In the genomic region with DNA sequence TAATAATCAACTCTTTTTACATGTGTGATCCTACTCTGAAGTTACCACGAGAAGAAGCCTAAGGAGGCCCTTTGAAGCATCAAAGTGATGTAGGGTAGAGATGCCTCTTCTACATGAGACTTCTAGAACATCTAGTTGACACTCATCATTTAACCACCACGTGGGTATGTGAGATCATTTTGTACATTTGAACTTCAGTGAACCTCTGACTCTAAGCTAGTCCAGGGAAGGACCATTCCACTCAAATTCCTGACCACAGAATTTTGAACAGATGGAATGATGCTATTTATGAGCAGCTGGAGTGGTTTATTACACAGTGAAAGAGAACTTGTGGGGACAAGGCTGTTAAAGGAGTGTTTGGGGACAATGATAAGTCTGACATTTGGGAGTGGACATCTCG, we compare ENCODE assay signal across 24 mouse cellular contexts. TPM values are rescaled to one million over a fixed set of nuclear protein-coding genes. Genes with fewer than 3 reads are reported as not detected.
A peak's percentile ranks its signal among the peaks of the same experiment; 100 is the strongest.
DNase-seq lines count a peak whose midpoint lies in the region; ATAC-seq and TF ChIP-seq lines count a peak whose summit lies in the region.
"Had no signal": no experiment of that assay in that cellular context is flagged by ENCODE, and none has a peak within 500 bp of the region (broad histone marks: within the 10 kb centered on the region; RNA-seq: fewer than 3 reads in every experiment).

No protein-coding gene starts in this region.

- H3K4me1 ChIP-seq in kidney, postnatal 0 days (replicated peaks; ENCODE audit: insufficient read depth, low read length), result 0 out of 2 replicates have a peak, but pooled peaks cover 3% of the 10 kb centered on the region
- peaks cover 66% of the 10 kb centered on the region for H3K4me1 ChIP-seq in liver, postnatal 0 days (ENCODE audit: insufficient read depth)
- H3K4me1 ChIP-seq in liver, embryonic 12.5 days, result peaks cover 81% of the 10 kb centered on the region

- H3K79me2 ChIP-seq in C2C12 (ENCODE audit: control insufficient read depth, insufficient read depth), result no peaks in the 10 kb centered on the region

- peak; percentile 11 for DNase-seq in kidney, postnatal 0 days (ENCODE audit: low spot score)
- DNase-seq in kidney, postnatal 4 days, result no peak
- DNase-seq in liver, postnatal 0 days, result no peak
- DNase-seq in T-cell, adult 2 months (ENCODE audit: low spot score), result no peak
- DNase-seq: adrenal gland, postnatal 10 days; adrenal gland, postnatal 36 days; cerebellum, adult 18-20 months; cerebellum, adult 9-10 months; cerebellum, postnatal 25 days; forebrain, postnatal 0 days; gastrocnemius, adult 2 months; gastrocnemius, postnatal 14 days; heart, adult 2 months; heart, postnatal 14 days; heart, postnatal 4 days had no signal

- no peaks in the 10 kb centered on the region for H3K36me3 ChIP-seq in kidney, postnatal 0 days (ENCODE audit: insufficient read depth, low read length)
- H3K36me3 ChIP-seq in liver, postnatal 0 days (replicated peaks; ENCODE audit: insufficient read depth, low read length), result peaks cover 7% of the 10 kb centered on the region; the same call in 1 of the 2 replicates
- no peaks in the 10 kb centered on the region for H3K36me3 ChIP-seq in liver, embryonic 12.5 days
- peaks cover 4% of the 10 kb centered on the region for H3K36me3 ChIP-seq in C2C12 (ENCODE audit: control insufficient read depth, insufficient read depth)
- H3K36me3 ChIP-seq: embryonic facial prominence, embryonic 12.5 days; embryonic facial prominence, embryonic 15.5 days; heart, embryonic 10.5 days; heart, embryonic 13.5 days; hindbrain, embryonic 12.5 days; hindbrain, embryonic 15.5 days had no signal

- no peak overlapping the region for H3K4me3 ChIP-seq in kidney, postnatal 0 days (replicated peaks; ENCODE audit: low read depth, low read length)
- no peak overlapping the region for H3K4me3 ChIP-seq in liver, postnatal 0 days (ENCODE audit: low read depth, low read length)
- H3K4me3 ChIP-seq in liver, embryonic 12.5 days, result no peak overlapping the region
- H3K4me3 ChIP-seq in C2C12 (ENCODE audit: insufficient read depth, poor library complexity, severe bottlenecking), result no peak overlapping the region
- H3K4me3 ChIP-seq: embryonic facial prominence, embryonic 12.5 days; embryonic facial prominence, embryonic 15.5 days; gastrocnemius, adult 2 months; heart, adult 2 months; heart, embryonic 10.5 days; heart, embryonic 13.5 days; hindbrain, embryonic 12.5 days; hindbrain, embryonic 15.5 days had no signal

- H3K79me3 ChIP-seq in C2C12 (ENCODE audit: low read depth), result no peaks in the 10 kb centered on the region

- TF ChIP-seq CTCF in kidney, postnatal 0 days (IDR thresholded peaks at IDR 0.05; ENCODE audit: low read depth), result no peak
- TF ChIP-seq CTCF in liver, postnatal 0 days (IDR thresholded peaks at IDR 0.05; ENCODE audit: low read depth), result no peak
- TF ChIP-seq CTCF in C2C12 (IDR thresholded peaks at IDR 0.05; ENCODE audit: control insufficient read depth, insufficient read depth, insufficient read length), result no peak

- H3K27ac ChIP-seq in kidney, postnatal 0 days, result no peak overlapping the region
- peak overlapping the region; percentile 86 for H3K27ac ChIP-seq in liver, postnatal 0 days (ENCODE audit: low read depth)
- H3K27ac ChIP-seq in liver, embryonic 12.5 days, result no peak overlapping the region
- H3K27ac ChIP-seq: embryonic facial prominence, embryonic 12.5 days; embryonic facial prominence, embryonic 15.5 days; heart, embryonic 10.5 days; hindbrain, embryonic 12.5 days; hindbrain, embryonic 15.5 days had no signal

- TF ChIP-seq EP300 in liver, postnatal 0 days (IDR thresholded peaks at IDR 0.05; ENCODE audit: low read depth), result no peak

- H3K9ac ChIP-seq in kidney, postnatal 0 days (ENCODE audit: low read depth, low read length), result no peak overlapping the region
- H3K9ac ChIP-seq in liver, postnatal 0 days (replicated peaks), result no peak overlapping the region
- H3K9ac ChIP-seq in liver, embryonic 12.5 days, result no peak overlapping the region
- H3K9ac ChIP-seq: embryonic facial prominence, embryonic 12.5 days; embryonic facial prominence, embryonic 15.5 days; forebrain, postnatal 0 days; heart, embryonic 13.5 days; hindbrain, embryonic 12.5 days; hindbrain, embryonic 15.5 days had no signal

- no peak overlapping the region for H3ac ChIP-seq in C2C12 (ENCODE audit: control insufficient read depth, insufficient read length, low read depth)

- 69% methylated on average over 3 of the region's 3 CpGs for whole genome bisulfite sequencing in kidney, postnatal 0 days
- 51% methylated on average over 3 of the region's 3 CpGs for WGBS in liver, postnatal 0 days (ENCODE audit: insufficient replicate concordance)
- WGBS in liver, embryonic 12.5 days (ENCODE audit: insufficient replicate concordance), result 48% methylated on average over 3 of the region's 3 CpGs

- no peaks in the 10 kb centered on the region for H3K27me3 ChIP-seq in kidney, postnatal 0 days (ENCODE audit: insufficient read depth, low read length)
- no peaks in the 10 kb centered on the region for H3K27me3 ChIP-seq in liver, postnatal 0 days (ENCODE audit: insufficient read depth, low read length)
- H3K27me3 ChIP-seq in liver, embryonic 12.5 days (replicated peaks), result no peaks in the 10 kb centered on the region
- no peaks in the 10 kb centered on the region for H3K27me3 ChIP-seq in C2C12 (ENCODE audit: control insufficient read depth, insufficient read depth, insufficient read length)
- H3K27me3 ChIP-seq: embryonic facial prominence, embryonic 12.5 days; embryonic facial prominence, embryonic 15.5 days; hindbrain, embryonic 12.5 days; hindbrain, embryonic 15.5 days had no signal

- ATAC-seq in kidney, postnatal 0 days (replicated peaks; ENCODE audit: low FRiP score, low read depth), result no peak
- no peak for ATAC-seq in liver, postnatal 0 days
- no peak for ATAC-seq in liver, embryonic 12.5 days
- ATAC-seq: forebrain, embryonic 14.5 days; forebrain, postnatal 0 days had no signal

- H3K4me2 ChIP-seq in kidney, postnatal 0 days (ENCODE audit: low read length), result no peak overlapping the region
- no peak overlapping the region for H3K4me2 ChIP-seq in liver, postnatal 0 days (ENCODE audit: low read depth, low read length)
- H3K4me2 ChIP-seq in liver, embryonic 12.5 days, result no peak overlapping the region
- H3K4me2 ChIP-seq: embryonic facial prominence, embryonic 12.5 days; embryonic facial prominence, embryonic 15.5 days; heart, embryonic 13.5 days; hindbrain, embryonic 12.5 days; hindbrain, embryonic 15.5 days had no signal

- H3K9me3 ChIP-seq in kidney, postnatal 0 days (replicated peaks; ENCODE audit: low read length), result no peaks in the 10 kb centered on the region
- H3K9me3 ChIP-seq in liver, postnatal 0 days (ENCODE audit: low read length), result no peaks in the 10 kb centered on the region
- no peaks in the 10 kb centered on the region for H3K9me3 ChIP-seq in liver, embryonic 12.5 days (replicated peaks)
- H3K9me3 ChIP-seq: embryonic facial prominence, embryonic 12.5 days; embryonic facial prominence, embryonic 15.5 days; heart, embryonic 10.5 days; heart, embryonic 13.5 days; hindbrain, embryonic 12.5 days; hindbrain, embryonic 15.5 days had no signal

TF ChIP-seq in C2C12, 6 proteins besides CTCF, POLR2A, EP300 and RAD21:
- peak; percentile 54 for TF ChIP-seq USF1 (IDR thresholded peaks at IDR 0.05; ENCODE audit: low read depth)
- TF ChIP-seq MYOG (IDR thresholded peaks at IDR 0.05; ENCODE audit: control insufficient read depth, extremely low read depth, insufficient read length), result no peak
- TF ChIP-seq FOSL1 (IDR thresholded peaks at IDR 0.05; ENCODE audit: insufficient read depth, low read length, poor library complexity, severe bottlenecking), result no peak
TF ChIP-seq in C2C12: peak in this region for 1.

RNA-seq across cellular contexts. Expression of gene Rtp4, which starts 17.6 kb away (rescaled TPM):
- polyA plus RNA-seq in kidney, postnatal 0 days (2015; fragmentation: Nextera tagmentation; extraction: Ambion mirVana), result 38.1 and 50.7 TPM in 2 replicates
- polyA plus RNA-seq in liver, postnatal 0 days (2015; fragmentation: Nextera tagmentation; extraction: Ambion mirVana), result 24.0 and 28.3 TPM in 2 replicates
- polyA plus RNA-seq in liver, embryonic 12.5 days (2016; fragmentation: Nextera tagmentation; extraction: Ambion mirVana), result 4.3 and 4.9 TPM in 2 replicates
- 0.69 TPM for polyA plus RNA-seq in C2C12 (2012; fragmentation: generic; extraction: Trizol)

RNA-seq across cellular contexts. Expression of gene Masp1, which starts 18.1 kb away (rescaled TPM):
- polyA plus RNA-seq in kidney, postnatal 0 days (2015; fragmentation: Nextera tagmentation; extraction: Ambion mirVana), result 3.1 and 3.3 TPM in 2 replicates
- polyA plus RNA-seq in liver, postnatal 0 days (2015; fragmentation: Nextera tagmentation; extraction: Ambion mirVana), result 31.7 and 38.3 TPM in 2 replicates
- 19.1 and 21.4 TPM in 2 replicates for polyA plus RNA-seq in liver, embryonic 12.5 days (2016; fragmentation: Nextera tagmentation; extraction: Ambion mirVana)
- polyA plus RNA-seq in C2C12 (2012; fragmentation: generic; extraction: Trizol), result 16.5 TPM
